Mouse (Mus musculus): ENCODE measurements around the gene Olfr1219.

Gene Olfr1219

DNA sequence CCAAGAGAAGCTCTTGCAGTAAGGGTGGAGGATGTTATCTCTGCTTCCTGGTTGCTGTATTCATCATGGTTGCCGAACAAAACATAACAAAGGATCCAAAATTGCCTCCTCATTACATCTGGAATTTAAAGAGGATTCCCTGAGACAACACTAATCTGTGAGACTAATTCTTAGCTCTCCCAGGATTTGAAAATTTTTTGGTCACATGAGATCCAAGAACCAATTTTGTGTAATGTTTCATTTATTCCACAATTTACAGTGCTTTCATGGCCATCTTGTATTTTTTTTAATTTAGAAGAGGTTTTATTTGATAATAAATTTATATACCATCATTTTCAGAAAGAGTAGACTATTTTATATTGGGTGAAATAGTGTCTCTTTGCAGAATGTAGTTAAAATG, at the start of gene Olfr1219:
TSS of gene Olfr1219 (minus strand) at position 101 of the 400 bp plus-strand sequence.
- DNase-seq (ENCODE audit: low read depth, low spot score) = no peak

DNA sequence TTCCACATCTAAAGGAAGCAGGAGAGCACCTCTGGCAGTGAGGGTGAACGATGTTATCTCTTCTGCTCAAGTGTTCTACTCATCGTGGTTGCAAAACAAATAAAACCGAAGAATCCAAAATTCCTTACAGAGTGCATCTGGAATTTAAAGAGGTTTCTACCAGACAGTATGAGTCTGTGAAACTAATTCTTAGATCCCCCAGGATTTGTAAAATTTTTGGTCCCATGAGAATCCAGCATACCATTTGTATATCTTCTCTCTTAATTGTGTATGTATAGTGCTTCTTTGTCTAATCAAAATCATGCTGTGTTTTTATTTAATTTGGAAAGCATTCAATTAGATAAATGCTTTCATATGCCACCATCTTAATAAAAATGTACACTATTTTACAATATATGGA, 49.6 kb upstream of the Olfr1219 start, which contains the start of gene Olfr1222:
TSS of gene Olfr1222 (minus strand) at position 101 of the 400 bp plus-strand sequence.
- no peak for DNase-seq (ENCODE audit: low read depth, low spot score)

DNA sequence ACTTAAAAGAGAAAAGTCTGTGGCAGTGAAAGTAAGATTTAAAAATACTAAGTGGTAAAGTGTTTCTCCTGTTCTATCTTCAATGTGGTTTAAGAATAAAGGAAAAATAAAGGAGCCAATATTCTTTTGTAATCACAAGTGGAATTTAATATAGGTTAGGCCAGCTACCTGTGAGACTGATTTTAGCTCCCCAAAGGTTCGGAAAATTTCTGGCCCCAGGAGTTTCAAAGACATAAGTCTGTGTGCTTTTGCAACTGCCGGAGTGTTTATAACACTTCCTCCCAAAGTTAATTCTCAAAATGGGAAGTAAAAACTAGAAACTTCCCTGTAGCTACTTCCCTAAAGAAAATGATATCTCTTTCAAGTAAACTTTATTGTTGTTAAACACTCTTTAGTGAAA, 33.9 kb upstream of the Olfr1219 start, which contains the start of gene Olfr1221:
TSS of gene Olfr1221 (minus strand) at position 101 of the 400 bp plus-strand sequence.
- no peak for DNase-seq (ENCODE audit: low read depth, low spot score)

DNA sequence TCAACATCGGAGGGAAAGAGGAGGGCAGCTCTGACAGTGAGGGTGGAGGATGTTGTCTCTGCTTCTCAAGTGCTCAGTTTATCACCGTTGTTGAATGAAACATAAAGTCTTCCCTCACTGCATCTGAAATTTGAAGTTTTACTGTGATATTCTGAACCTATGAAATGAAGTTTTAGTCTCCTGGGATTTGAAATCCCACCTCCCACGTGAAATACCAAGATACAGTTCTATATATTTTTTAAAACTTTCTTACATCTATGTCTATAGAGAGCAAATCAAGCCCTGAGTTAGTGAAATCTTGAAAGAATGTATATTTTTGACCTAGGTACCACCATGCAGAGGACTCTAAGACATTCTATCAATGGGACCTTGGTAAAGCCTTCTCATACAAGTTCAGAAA, 23.4 kb upstream of the Olfr1219 start, which contains the start of gene Olfr1220:
TSS of gene Olfr1220 (minus strand) at position 101 of the 400 bp plus-strand sequence.
- DNase-seq (ENCODE audit: low read depth, low spot score) = no peak

DNA sequence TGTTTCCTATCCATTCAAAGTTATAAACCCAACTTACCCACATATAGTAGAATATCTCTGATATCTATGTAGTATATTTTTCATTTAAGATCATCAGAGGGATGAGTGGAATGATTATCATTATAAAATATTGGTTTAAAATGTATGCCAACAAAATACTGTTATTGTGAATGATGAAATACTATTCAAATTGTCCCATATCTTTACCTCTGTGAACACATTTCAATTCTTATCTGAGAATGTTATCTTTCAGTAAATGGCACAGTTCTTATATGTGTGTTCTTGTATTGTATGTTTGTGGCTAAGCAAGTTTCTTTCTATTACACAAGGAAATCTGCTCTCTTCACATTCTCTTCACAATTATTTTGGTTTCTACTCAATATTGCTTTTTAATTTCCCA, 22.3 kb upstream of the Olfr1219 start:
- no peak for DNase-seq (ENCODE audit: low read depth, low spot score)

DNA sequence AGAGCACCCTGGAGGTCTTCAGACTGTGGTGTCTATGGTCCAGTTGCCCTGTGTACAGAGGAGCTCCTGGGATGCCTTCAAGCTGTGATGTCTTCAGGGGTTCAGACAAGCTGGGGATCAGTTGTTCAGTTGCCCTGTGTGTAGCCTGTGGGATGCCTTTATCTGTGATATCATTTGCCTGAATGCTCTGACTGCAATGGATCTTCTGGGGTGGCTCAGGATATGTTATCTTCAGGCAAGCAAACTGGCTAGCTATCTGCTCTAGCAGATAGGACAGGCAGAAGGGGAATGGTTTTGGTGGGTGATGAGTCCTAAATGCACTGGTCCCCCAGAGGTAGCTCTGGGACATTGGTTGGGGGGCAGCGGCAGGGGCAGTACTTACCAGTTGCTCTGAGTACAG, 10.5 kb upstream of the Olfr1219 start:
- DNase-seq (ENCODE audit: low read depth, low spot score) = no peak

DNA sequence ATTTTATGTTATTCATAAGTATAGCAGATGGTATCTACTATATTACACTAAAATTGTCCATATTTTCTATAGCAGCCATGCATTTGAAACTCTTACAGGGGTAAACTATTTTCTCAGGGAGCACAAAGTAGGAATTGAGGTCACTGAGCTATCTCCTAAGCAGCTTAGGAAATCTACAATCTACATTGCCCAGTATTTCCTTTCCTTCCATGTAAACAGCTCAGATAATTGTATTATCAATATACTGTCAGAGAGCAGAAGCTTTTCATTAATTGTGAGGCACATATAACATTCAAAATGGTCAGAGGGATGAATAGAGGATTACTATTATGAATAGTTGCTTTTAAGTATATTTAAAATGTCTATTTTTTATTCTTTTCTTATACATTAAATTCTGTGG, 1.8 kb downstream of the Olfr1219 start:
- no peak for DNase-seq (ENCODE audit: low read depth, low spot score)

DNA sequence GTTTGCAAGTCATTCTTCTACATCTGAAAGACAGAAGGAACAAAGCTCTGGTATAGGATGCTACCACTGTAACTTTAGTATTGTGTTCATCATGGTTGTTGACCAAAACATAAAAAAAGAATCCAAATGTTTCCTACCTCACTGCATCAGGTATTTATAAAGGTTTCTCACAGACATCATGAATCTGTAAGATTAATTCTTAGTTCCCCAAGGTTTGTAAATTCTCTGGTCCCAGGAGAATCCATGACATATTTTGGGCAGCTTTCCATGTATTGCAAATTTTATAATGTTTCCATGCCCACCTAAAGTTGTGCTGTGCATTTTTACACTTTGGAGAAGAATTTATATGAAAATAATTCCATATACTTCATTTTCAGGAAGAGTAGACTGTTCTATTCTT, 22.2 kb downstream of the Olfr1219 start, which contains the start of gene Olfr1218:
TSS of gene Olfr1218 (minus strand) at position 101 of the 400 bp plus-strand sequence.
- no peak for DNase-seq (ENCODE audit: low read depth, low spot score)

DNA sequence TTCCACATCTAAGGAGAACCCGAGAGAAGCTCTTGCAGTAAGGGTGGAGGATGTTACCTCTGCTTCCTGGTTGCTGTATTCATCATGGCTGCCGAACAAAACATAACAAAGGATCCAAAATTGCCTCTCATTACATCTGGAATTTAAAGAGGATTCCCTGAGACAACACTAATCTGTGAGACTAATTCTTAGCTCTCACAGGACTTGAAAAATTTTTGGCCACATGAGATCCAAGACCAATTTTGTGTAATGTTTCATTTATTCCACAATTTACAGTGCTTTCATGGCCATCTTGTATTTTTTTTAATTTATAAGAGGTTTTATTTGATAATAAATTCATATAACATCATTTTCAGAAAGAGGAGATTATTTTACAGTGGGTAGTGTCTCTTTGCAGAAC, 51.3 kb downstream of the Olfr1219 start, which contains the start of gene Olfr1217:
TSS of gene Olfr1217 (minus strand) at position 101 of the 400 bp plus-strand sequence.
- no peak for DNase-seq (ENCODE audit: low read depth, low spot score)
